Mouse (Mus musculus): ENCODE measurements around the gene Mrps36. TPM values are rescaled to one million over a fixed set of nuclear protein-coding genes. Genes with fewer than 3 reads are reported as not detected.
"Not testable (repeated sequence)": the region's sequence is repeated elsewhere in the genome, so short reads cannot be mapped to it uniquely, and the experiment has no call there.

The Mrps36 gene
- polyA plus RNA-seq, 1 experiment from 2014 or later: 140 TPM

GRCm38 (mm10) chr13:100730153-100730860, 14.2 kb downstream of the Mrps36 start:
- no peaks in the 10 kb centered on the region for H3K27me3 ChIP-seq (ENCODE audit: control insufficient read depth, insufficient read depth, low read length)
- DNase-seq (ENCODE audit: low spot score) (peak; percentile 52), ATAC-seq (replicated peaks; ENCODE audit: low FRiP score) (peak; percentile 89; the same call in 1 of the 2 replicates)
- 2% methylated on average over 30 of the region's 30 CpGs for WGBS
- peak overlapping the region; percentile 87 for H3K4me3 ChIP-seq (ENCODE audit: low read depth, low read length)
- peak overlapping the region; percentile 65 for H3K27ac ChIP-seq (ENCODE audit: low read depth, low read length)
- peaks cover 5% of the 10 kb centered on the region; the same call in 1 of the 2 replicates for H3K4me1 ChIP-seq (replicated peaks; ENCODE audit: control insufficient read depth, insufficient read depth, low read length)
- H3K9ac ChIP-seq (ENCODE audit: low read length): peak overlapping the region; percentile 89
- no peaks in the 10 kb centered on the region; the same call in 1 of the 2 replicates for H3K36me3 ChIP-seq (ENCODE audit: control insufficient read depth, insufficient read depth, low read length)
- no peaks in the 10 kb centered on the region for H3K9me3 ChIP-seq (ENCODE audit: control insufficient read depth, low read length)
- peak overlapping the region; percentile 72 for H3K4me2 ChIP-seq (ENCODE audit: low read depth, low read length, severe bottlenecking)

DNA sequence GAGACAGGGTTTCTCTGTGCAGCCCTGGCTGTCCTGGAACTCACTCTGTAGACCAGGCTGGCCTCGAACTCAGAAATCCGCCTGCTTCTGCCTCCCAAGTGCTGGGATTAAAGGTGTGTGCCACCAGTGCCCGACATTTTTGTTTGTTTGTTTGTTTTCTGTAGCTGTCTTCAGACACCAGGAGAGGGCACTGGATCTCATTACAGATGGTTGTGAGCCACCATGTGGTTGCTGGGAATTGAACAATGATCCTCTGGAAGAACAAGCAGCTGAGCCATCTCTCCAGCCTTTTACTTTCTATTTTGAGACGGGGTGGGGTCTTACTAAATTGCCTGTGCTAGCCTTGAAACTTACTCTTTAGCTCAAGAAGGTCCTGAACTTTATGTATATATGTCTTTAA, 15.9 kb downstream of the Mrps36 start:
- H3K36me3 ChIP-seq (ENCODE audit: control insufficient read depth, insufficient read depth, low read length); ATAC-seq (replicated peaks; ENCODE audit: low FRiP score); H3K4me3 ChIP-seq (ENCODE audit: low read depth, low read length); H3K27me3 ChIP-seq (ENCODE audit: control insufficient read depth, insufficient read depth, low read length); H3K4me1 ChIP-seq (replicated peaks; ENCODE audit: control insufficient read depth, insufficient read depth, low read length); H3K27ac ChIP-seq (ENCODE audit: low read depth, low read length); H3K9me3 ChIP-seq (ENCODE audit: control insufficient read depth, low read length); H3K4me2 ChIP-seq (ENCODE audit: low read depth, low read length, severe bottlenecking); H3K9ac ChIP-seq (ENCODE audit: low read length): not testable (repeated sequence)
- WGBS: 95% methylated on average over 4 of the region's 4 CpGs
- peak; percentile 2 for DNase-seq (ENCODE audit: low spot score)

- Histone ChIP-seq H3K36me3 (ENCODE audit: control insufficient read depth, insufficient read depth, low read length) (no peaks in the 10 kb centered on the region; the same call in 1 of the 2 replicates), H3K27me3 (ENCODE audit: control insufficient read depth, insufficient read depth, low read length) (no peaks in the 10 kb centered on the region), H3K4me2 (ENCODE audit: low read depth, low read length, severe bottlenecking) (no peak overlapping the region), H3K9me3 (ENCODE audit: control insufficient read depth, low read length) (no peaks in the 10 kb centered on the region), H3K4me3 (ENCODE audit: low read depth, low read length) (no peak overlapping the region), H3K9ac (ENCODE audit: low read length) (no peak overlapping the region), H3K27ac (ENCODE audit: low read depth, low read length) (no peak overlapping the region), H3K4me1 (replicated peaks; ENCODE audit: control insufficient read depth, insufficient read depth, low read length) (peaks cover 5% of the 10 kb centered on the region; the same call in 1 of the 2 replicates)
- 89% methylated on average over 5 of the region's 5 CpGs for WGBS
- DNase-seq (ENCODE audit: low spot score) (peak; percentile 32), ATAC-seq (replicated peaks; ENCODE audit: low FRiP score) (no peak)
These were observed 16.4 kb downstream of the Mrps36 start for GRCm38 (mm10) chr13:100728086-100728485.

- Histone ChIP-seq H3K4me2 (ENCODE audit: low read depth, low read length, severe bottlenecking) (no peak overlapping the region), H3K4me1 (replicated peaks; ENCODE audit: control insufficient read depth, insufficient read depth, low read length) (peaks cover 5% of the 10 kb centered on the region; the same call in 1 of the 2 replicates), H3K36me3 (ENCODE audit: control insufficient read depth, insufficient read depth, low read length) (peaks cover 2% of the 10 kb centered on the region; the same call in 1 of the 2 replicates), H3K27me3 (ENCODE audit: control insufficient read depth, insufficient read depth, low read length) (no peaks in the 10 kb centered on the region), H3K9ac (ENCODE audit: low read length) (no peak overlapping the region), H3K27ac (ENCODE audit: low read depth, low read length) (no peak overlapping the region), H3K4me3 (ENCODE audit: low read depth, low read length) (no peak overlapping the region), H3K9me3 (ENCODE audit: control insufficient read depth, low read length) (no peaks in the 10 kb centered on the region)
- 88% methylated on average over 10 of the region's 10 CpGs for WGBS
- DNase-seq (ENCODE audit: low spot score): peak; percentile 21
- no peak for ATAC-seq (replicated peaks; ENCODE audit: low FRiP score)
These were observed 19.3 kb downstream of the Mrps36 start for GRCm38 (mm10) chr13:100725194-100725593.

DNA sequence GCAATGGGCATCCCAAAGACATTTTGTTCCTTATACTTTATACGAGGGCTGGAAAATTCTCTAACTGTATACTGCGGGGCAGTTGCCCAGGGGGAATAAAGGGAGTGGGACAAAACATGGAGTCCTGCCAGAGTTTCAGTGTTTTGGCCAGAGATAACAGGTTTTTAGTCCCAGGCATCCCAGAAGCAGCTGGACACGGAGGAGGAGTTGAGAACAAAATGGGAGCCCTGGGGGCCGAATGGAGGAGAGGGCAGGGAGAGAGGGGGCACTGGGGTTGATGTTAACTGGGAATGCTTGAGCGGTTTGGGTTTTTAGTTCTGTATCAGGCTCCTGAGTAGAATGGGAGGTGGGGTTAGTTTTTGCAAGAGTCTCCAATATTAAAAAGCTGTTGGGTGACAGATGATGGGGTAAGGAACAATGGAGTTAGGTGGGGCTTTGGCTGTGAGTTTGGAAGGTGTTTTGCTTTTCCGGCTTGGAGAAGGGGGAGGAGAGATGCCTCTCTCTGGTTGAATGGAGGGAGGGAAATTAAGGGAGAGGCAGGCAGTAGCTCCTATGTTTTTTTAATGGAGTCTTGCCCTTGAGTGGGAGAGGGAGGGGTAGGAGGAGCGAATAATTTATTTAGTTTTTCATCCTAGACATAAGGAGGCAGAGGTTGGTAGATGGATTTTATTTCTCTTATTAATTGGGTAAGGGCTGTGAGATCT, 20.3 kb downstream of the Mrps36 start:
- H3K9me3 ChIP-seq (ENCODE audit: control insufficient read depth, low read length): no peaks in the 10 kb centered on the region
- H3K27ac ChIP-seq (ENCODE audit: low read depth, low read length): no peak overlapping the region
- peaks cover 2% of the 10 kb centered on the region; the same call in 1 of the 2 replicates for H3K4me1 ChIP-seq (replicated peaks; ENCODE audit: control insufficient read depth, insufficient read depth, low read length)
- H3K4me3 ChIP-seq (ENCODE audit: low read depth, low read length): no peak overlapping the region
- 91% methylated on average over 7 of the region's 7 CpGs for WGBS
- no peak for ATAC-seq (replicated peaks; ENCODE audit: low FRiP score)
- peaks cover 2% of the 10 kb centered on the region; the same call in 1 of the 2 replicates for H3K36me3 ChIP-seq (ENCODE audit: control insufficient read depth, insufficient read depth, low read length)
- H3K4me2 ChIP-seq (ENCODE audit: low read depth, low read length, severe bottlenecking): no peak overlapping the region
- no peaks in the 10 kb centered on the region for H3K27me3 ChIP-seq (ENCODE audit: control insufficient read depth, insufficient read depth, low read length)
- H3K9ac ChIP-seq (ENCODE audit: low read length): no peak overlapping the region
- DNase-seq (ENCODE audit: low spot score): peak; percentile 22

DNA sequence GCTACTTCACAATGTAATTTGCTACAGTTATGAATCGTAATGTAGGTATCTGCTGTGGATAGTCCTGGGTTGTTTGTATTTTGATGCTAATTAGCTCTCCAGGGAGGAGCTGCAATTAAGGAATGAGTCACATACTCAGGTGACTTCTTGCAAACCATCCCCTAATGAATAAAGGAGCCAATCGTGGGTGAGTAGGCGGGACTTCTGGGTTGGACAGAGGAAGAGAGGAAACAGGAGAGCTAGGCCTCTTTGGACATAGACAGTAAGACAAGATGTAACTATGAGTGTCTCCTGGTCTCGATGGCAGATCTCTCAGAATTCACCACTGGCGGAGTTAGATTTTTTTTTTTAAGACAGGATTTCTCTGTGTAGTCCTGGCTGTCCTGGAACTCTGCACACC, 22.8 kb downstream of the Mrps36 start:
- ATAC-seq (replicated peaks; ENCODE audit: low FRiP score) (no peak), DNase-seq (ENCODE audit: low spot score) (no peak)
- Histone ChIP-seq H3K4me1 (replicated peaks; ENCODE audit: control insufficient read depth, insufficient read depth, low read length) (no peaks in the 10 kb centered on the region), H3K36me3 (ENCODE audit: control insufficient read depth, insufficient read depth, low read length) (peaks cover 4% of the 10 kb centered on the region; the same call in 1 of the 2 replicates), H3K27me3 (ENCODE audit: control insufficient read depth, insufficient read depth, low read length) (no peaks in the 10 kb centered on the region), H3K4me2 (ENCODE audit: low read depth, low read length, severe bottlenecking) (no peak overlapping the region), H3K27ac (ENCODE audit: low read depth, low read length) (no peak overlapping the region), H3K9ac (ENCODE audit: low read length) (no peak overlapping the region), H3K9me3 (ENCODE audit: control insufficient read depth, low read length) (no peaks in the 10 kb centered on the region), H3K4me3 (ENCODE audit: low read depth, low read length) (no peak overlapping the region)
- WGBS: 91% methylated on average over 5 of the region's 5 CpGs

DNA sequence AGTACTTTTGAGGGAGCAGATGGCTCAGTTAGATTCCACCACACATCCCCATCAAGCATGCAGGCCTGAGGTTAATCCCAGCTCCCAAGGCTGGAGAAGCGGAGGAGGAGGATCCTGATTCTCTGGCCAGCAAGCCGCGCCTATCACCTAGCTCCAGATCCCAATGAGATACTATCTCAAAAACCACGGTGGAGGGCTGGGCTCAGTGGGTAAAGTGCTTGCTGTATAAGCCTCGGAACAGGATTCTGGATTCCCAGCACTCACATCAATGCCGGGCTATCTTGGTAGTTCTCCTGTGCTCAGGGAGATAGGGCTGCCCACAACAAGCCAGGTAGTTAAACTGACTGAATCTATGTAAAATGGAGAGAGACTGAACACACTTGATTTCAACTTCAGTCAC, 29.0 kb downstream of the Mrps36 start:
- no peaks in the 10 kb centered on the region for H3K27me3 ChIP-seq (ENCODE audit: control insufficient read depth, insufficient read depth, low read length)
- ATAC-seq (replicated peaks; ENCODE audit: low FRiP score) (no peak), DNase-seq (ENCODE audit: low spot score) (no peak)
- no peak overlapping the region for H3K27ac ChIP-seq (ENCODE audit: low read depth, low read length)
- H3K4me2 ChIP-seq (ENCODE audit: low read depth, low read length, severe bottlenecking): no peak overlapping the region
- H3K4me1 ChIP-seq (replicated peaks; ENCODE audit: control insufficient read depth, insufficient read depth, low read length): no peaks in the 10 kb centered on the region
- peaks cover 9% of the 10 kb centered on the region; the same call in 1 of the 2 replicates for H3K36me3 ChIP-seq (ENCODE audit: control insufficient read depth, insufficient read depth, low read length)
- H3K4me3 ChIP-seq (ENCODE audit: low read depth, low read length): no peak overlapping the region
- H3K9ac ChIP-seq (ENCODE audit: low read length): no peak overlapping the region
- 87% methylated on average over 6 of the region's 6 CpGs for WGBS
- no peaks in the 10 kb centered on the region for H3K9me3 ChIP-seq (ENCODE audit: control insufficient read depth, low read length)

DNA sequence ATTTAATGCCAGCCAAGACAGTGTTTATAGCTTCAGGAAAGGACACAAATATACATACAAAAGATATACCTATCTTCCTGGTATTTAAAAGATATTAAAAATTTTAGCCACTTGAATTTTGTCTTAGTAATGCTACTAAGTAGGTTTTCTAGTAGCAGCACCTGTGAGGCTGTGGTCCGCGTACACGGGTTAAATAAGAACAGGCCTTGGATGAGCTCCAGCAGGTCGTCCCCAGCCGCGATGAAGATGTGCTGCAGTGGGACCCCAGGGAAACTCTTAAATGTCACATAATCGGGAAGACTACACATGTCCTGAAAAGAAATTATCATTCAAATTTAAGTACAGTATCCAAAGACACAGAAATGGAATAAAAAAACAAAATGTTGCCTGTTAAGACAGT, 38.3 kb downstream of the Mrps36 start:
- Histone ChIP-seq H3K27ac (ENCODE audit: low read depth, low read length) (no peak overlapping the region), H3K27me3 (ENCODE audit: control insufficient read depth, insufficient read depth, low read length) (no peaks in the 10 kb centered on the region), H3K9me3 (ENCODE audit: control insufficient read depth, low read length) (no peaks in the 10 kb centered on the region), H3K4me1 (replicated peaks; ENCODE audit: control insufficient read depth, insufficient read depth, low read length) (no peaks in the 10 kb centered on the region), H3K4me2 (ENCODE audit: low read depth, low read length, severe bottlenecking) (no peak overlapping the region), H3K4me3 (ENCODE audit: low read depth, low read length) (no peak overlapping the region), H3K9ac (ENCODE audit: low read length) (no peak overlapping the region), H3K36me3 (ENCODE audit: control insufficient read depth, insufficient read depth, low read length) (peaks cover 13% of the 10 kb centered on the region)
- ATAC-seq (replicated peaks; ENCODE audit: low FRiP score) (no peak), DNase-seq (ENCODE audit: low spot score) (peak; percentile 9)
- WGBS: 98% methylated on average over 7 of the region's 7 CpGs
